Mouse (Mus musculus): ENCODE measurements around the gene Eif4b. TPM values are rescaled to one million over a fixed set of nuclear protein-coding genes. Genes with fewer than 3 reads are reported as not detected.

The Eif4b gene
- total RNA-seq, 2 experiments from 2014 or later: 148 to 169 TPM

DNA sequence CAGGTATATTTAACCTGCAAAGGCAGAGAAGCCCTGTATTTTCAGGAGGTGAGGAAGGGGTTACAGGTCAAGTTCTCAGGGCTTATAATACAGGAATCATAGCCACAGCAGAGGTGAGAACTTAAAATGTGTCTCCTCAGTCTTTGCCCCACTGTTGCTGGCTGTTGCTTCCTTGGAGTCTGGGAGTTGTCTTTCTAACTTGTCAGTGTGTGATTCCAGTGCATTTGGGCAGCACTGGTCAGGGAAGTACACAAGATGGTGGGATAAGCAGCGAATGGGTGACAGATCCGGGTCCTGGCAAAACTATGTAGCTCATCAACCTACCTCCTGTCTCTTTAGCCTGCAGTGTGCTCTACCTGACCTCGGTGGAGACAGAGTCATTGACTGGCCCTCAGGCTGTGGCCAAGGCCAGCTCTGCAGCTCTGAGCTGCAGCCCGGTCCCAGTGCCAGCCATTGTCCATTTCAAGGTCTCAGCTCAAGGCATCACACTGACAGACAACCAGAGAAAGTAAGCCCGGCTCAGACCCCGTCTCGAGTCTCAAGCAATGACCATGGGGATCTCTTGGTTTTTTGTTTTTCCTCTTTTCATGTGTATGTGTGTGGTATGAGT is 41.2 kb downstream of the Eif4b start:
- intact Hi-C loops (cut with DNase I): no loop called here
- DNase-seq: no peak

DNA sequence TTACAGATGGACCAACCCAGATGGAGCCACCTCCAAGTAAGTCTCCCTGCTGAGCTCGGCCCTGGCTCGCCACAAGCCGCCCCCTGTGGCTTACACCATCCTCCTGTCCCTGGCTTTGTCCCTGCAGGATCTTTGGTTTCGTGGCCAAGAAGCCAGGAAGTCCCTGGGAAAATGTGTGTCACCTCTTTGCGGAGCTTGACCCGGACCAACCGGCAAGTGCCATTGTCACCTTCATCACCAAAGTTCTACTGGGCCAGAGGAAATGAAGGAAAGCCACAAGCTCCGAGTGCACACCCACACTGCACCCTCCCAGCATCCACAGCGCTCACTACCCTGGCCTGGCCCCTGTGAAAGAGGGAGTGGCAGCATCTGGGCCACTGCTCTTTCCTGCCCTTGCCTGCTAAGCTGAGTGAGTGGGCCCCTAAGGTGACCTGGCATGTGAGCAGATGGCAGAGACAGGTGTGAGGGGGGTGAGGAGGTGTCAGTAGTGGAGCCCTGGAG is 42.2 kb downstream of the Eif4b start:
- DNase-seq: no peak
- intact Hi-C loops (cut with DNase I): no loop called here

DNA sequence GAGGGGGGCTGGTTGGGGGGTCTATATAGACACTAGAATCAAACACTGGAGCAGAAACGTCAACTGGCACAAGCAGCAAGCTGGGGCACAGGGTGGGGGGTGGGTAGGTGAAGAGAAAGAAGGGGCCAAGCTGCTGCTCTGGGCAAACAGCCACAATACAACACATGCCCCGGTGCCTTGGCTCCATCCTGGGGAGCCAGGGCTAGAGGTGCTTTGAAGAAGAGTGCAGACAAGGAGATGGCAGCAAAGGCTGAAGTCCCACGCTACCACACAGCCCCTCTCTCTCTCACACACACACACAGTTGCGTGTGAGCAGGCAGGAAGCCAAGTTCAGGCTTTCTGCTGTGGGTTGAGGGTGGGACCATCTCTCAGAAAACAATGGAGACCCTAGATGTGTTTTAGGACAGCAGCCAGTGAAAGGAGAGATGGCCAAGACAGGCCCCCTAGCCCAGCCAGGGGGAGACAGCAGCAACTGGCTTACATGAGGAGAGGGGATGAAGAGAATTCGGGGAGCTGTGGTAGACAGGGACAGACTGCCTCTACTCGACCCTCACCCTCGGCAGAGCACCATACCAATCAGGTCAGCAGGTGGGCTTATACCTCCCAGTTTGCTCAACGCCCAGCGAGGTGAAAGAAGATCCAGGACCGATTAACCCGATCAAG is 43.3 kb downstream of the Eif4b start:
- intact Hi-C loops (cut with DNase I): no loop called here
- DNase-seq: no peak

DNA sequence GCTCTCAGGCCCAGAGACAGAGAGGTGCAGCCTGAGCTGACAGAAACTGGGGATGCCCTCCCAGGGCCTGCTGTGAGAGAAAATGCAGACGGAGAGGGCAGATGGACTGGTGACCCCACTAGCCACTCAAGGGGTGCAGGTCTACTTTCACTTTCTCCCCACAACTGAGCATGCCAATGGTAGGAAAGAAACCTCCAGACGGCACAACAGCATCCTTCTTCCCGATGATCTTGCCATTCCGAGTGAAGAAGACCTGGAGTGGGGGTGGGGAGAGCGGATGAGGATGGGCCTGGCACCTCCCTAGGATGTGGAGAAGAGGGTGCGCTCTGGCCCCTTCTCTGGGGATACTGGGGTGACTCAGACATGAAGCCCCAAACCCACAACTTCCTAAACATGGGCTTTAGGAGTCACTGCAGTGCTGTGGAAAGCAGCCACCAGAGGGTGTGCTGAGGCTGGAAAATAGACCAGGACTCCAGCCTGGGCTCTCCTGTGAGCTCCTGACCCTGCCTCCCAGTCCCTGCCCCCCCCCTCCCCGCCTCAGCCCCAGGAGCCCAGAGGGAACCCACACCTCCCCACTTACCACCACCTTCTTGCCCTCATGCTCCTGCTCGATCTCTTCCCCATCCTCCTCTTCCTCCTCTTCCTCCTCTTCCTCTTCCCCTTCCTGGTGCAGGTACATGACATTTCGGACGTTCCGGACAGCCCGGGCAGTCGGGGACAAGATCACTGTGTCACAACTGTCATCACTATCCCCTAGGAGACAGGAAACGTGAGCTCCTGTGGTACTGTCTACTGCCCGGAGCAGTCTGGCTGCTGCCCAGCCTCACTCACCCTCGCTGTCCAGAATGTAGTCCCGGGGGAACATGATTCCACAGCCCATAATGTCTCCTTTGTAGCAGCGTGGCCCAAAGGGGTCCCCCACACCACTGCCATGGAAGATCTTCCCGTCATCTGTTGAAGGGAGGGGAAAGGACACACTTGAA is 44.2 kb downstream of the Eif4b start:
- DNase-seq: peak in 1 of 2 experiments; percentile 39
- intact Hi-C loops (cut with DNase I): no loop called here

DNA sequence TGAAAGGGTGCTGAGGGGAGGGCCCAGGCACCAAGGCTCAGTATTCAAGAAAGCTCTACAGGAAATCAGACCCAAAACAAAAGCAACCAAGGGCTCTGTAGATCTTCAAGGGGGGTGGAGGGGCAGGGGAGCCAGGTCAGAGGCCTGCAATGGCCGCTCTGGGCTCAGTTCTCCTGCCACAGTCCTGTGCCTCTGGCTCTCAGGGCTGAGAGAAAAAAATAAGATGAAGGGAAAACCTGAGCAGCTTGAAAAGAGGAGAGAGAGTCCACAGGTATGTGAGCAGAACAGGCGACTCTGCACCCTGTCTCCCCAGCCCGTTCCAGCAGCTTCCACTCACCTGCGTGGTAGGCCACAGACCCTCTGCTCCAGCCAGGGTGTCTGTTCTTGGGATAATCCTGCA is 45.0 kb downstream of the Eif4b start:
- no peak for DNase-seq
- intact Hi-C loops (cut with DNase I): no loop called here

DNA sequence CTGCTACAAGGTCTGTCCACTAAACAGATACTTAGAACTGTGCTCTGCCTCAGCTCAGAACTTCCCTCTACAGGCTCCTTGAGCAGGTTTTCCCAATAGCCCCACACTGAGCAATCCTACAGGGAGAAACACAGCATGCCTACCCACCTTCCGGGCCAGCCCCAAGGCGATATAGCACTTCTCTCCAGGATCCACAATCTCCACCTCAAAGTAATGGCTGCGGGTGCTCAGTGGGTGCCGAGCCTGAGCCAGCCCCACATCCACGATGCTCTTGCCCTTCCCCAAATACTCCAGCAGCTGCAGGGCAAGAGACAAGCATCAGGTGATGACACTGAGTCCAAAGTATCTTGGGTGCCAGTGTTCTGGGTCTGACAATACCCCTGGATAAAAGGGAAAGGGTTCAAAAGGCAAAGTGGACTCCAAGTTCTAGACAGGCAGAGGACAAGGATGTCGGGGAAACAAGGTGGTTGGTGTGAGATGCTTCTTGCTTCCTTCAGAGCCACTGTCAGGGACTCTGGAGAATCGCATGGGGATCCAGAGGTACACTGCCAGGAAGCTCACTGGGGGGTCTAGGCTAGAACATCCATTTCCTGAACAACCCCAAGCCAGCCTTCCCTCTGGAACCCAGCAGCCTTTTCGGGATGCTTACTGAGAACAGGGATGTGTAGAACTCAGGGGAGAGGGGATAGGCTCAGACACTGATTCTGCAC is 45.7 kb downstream of the Eif4b start:
- intact Hi-C loops (cut with DNase I): loop anchor here (1.0 kb wide), 1 partner anchor 26 kb away; no protein-coding TSS in a partner anchor
- no peak for DNase-seq

DNA sequence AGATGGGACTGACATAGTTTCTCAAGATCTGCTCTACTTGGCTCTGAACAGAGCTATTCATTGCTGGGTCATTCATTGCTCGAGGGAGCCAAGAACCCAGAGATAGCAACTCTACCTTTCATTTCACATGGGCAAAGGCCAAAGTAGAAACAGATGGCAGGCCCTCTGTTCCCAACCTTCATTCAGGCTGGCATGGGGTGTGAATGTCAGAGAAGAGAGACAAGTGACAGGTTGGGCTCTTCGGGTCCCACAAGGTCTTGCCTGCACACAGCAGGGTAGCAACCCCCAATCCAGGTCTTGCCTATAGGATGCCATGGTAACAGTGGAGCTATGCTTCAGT is 46.2 kb downstream of the Eif4b start:
- DNase-seq: no peak
- intact Hi-C loops (cut with DNase I): loop anchor here (1.0 kb wide), 1 partner anchor 26 kb away; no protein-coding TSS in a partner anchor

- DNase-seq: peak in 1 of 2 experiments; percentile 45
- intact Hi-C loops (cut with DNase I): no loop called here
Measured at GRCm38 (mm10) chr15:102120530-102120929, 47.0 kb downstream of the Eif4b start.

DNA sequence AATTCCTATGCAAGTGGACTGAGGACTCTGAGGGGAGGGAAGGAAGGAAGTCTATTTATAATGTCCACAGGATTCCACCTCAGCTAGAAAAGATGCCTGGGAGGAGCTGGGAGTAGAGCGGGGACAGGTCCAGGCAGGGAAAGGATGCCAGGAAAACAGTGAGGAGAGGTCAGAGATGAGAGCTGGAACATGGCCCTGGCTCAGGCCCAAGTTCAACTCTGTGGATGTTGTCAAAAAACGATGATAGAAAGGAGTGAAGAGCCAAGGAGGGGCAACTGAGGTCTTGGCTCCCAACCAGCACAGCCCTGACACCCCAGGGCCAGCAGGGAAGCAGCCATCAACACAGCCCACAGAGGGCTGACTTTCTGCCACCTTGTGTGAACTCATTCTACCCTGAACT is 52.7 kb downstream of the Eif4b start:
- peak in 1 of 2 experiments; percentile 46 for DNase-seq

GRCm38 (mm10) chr15:102133314-102133713 is 59.7 kb downstream of the Eif4b start:
- intact Hi-C loops (cut with DNase I): no loop called here
- DNase-seq: no peak

More for the DNA sequence above, 52.7 kb downstream of the Eif4b start:
- intact Hi-C loops (cut with DNase I): no loop called here

- intact Hi-C loops (cut with DNase I): no loop called here
- DNase-seq: no peak
Measured at GRCm38 (mm10) chr15:102134709-102135108, 61.1 kb downstream of the Eif4b start.

DNA sequence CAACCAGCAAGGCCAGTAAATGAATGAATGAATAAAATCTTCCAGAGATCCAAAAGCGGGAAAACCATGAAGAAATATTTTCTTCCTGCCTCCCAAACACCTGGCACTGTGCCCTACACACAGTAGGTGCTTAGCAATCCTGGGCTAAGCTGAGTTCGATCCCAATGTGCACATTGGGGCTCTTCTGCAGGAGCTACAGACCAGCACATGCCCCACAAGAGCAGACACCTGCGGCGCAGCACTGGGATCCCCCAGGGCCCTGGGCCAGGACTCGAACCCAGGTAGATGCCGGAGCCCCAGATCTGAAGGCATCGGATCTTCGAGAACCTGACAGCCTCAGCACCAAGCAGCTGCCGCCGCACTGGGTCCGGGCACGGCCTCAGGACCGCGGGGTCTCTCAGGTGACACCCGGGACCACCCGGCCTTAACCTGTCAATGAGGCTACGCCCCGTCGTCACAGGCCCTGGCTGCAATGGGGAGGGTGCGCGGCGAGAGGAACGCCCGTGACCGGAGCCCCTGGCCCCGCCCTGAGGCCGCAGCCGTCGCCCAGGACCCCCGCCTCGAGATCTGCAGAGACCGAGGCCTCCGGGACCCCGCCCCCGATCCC is 62.1 kb downstream of the Eif4b start:
- no peak for DNase-seq
- intact Hi-C loops (cut with DNase I): no loop called here

- peak; percentile 94 to 99 for DNase-seq
- intact Hi-C loops (cut with DNase I): no loop called here
Measured at GRCm38 (mm10) chr15:102136129-102136758, 62.7 kb downstream of the Eif4b start, which contains the start of gene Spryd3. TSS of gene Spryd3 (minus strand) at chr15:102136234.

GRCm38 (mm10) chr15:102141120-102141519 is 67.5 kb downstream of the Eif4b start:
- intact Hi-C loops (cut with DNase I): no loop called here

GRCm38 (mm10) chr15:102142914-102143912 is 69.6 kb downstream of the Eif4b start:
- intact Hi-C loops (cut with DNase I): no loop called here

More at GRCm38 (mm10) chr15:102141120-102141519, 67.5 kb downstream of the Eif4b start:
- DNase-seq: no peak

GRCm38 (mm10) chr15:102144274-102144711 is 70.7 kb downstream of the Eif4b start, which contains the start of gene Igfbp6:
TSS of gene Igfbp6 (plus strand) at chr15:102144362.
- intact Hi-C loops (cut with DNase I): no loop called here
- peak; percentile 46 to 47 for DNase-seq

More at GRCm38 (mm10) chr15:102142914-102143912, 69.6 kb downstream of the Eif4b start:
- peak; percentile 45 to 66 for DNase-seq

GRCm38 (mm10) chr15:102144726-102145125 is 71.2 kb downstream of the Eif4b start:
- intact Hi-C loops (cut with DNase I): loop anchor here (1.0 kb wide), 1 partner anchor 25 kb away; no protein-coding TSS in a partner anchor
- no peak for DNase-seq

- intact Hi-C loops (cut with DNase I): loop anchor here (1.0 kb wide), 1 partner anchor 26 kb away; no protein-coding TSS in a partner anchor
- peak in 1 of 2 experiments; percentile 64 for DNase-seq
Measured at GRCm38 (mm10) chr15:102145330-102145729, 71.8 kb downstream of the Eif4b start.
